Mouse (Mus musculus) midbrain, embryonic 14.5 days (tissue): Measurements from ENCODE around the gene Mex3a. TPM values are rescaled to one million over a fixed set of nuclear protein-coding genes. Genes with fewer than 3 reads are reported as not detected.
A peak's percentile ranks its signal among the peaks of the same experiment; 100 is the strongest.

Experiments used
- ATAC-seq: fragments of 200-750 bp; cut with Nextera tagmentation; 2 replicates; pipeline ENCODE4 v1.8.0; 2017; ENCODE audit warnings: moderate number of reproducible peaks, moderate library complexity; ENCODE audit not compliant: low FRiP score, low TSS enrichment
- DNase-seq: peaks from one replicate; pipeline ENCODE4 v3.0.0-alpha.2; 2015
- H3K27ac ChIP-seq: fragments of 300-500 bp; sonication (generic); replicated peaks from 2 replicates; pipeline ENCODE4 v1.5.1; 2014; ENCODE audit warnings: mild to moderate bottlenecking, low read depth, low read length, moderate library complexity
- H3K27me3 ChIP-seq: fragments of 300-500 bp; sonication (generic); 2 replicates; pipeline ENCODE4 v1.6.1; 2014; ENCODE audit warnings: low read length, control low read depth, mixed read lengths; ENCODE audit not compliant: control insufficient read depth, insufficient read depth
- H3K36me3 ChIP-seq: fragments of 300-500 bp; sonication (generic); 2 replicates; pipeline ENCODE4 v1.6.1; 2014; ENCODE audit warnings: low read length, control low read depth; ENCODE audit not compliant: control insufficient read depth, insufficient read depth
- H3K4me1 ChIP-seq: fragments of 300-500 bp; sonication (generic); 2 replicates; pipeline ENCODE4 v1.6.1; 2014; ENCODE audit warnings: mild to moderate bottlenecking, antibody characterized with exemption, low read length, control low read depth; ENCODE audit not compliant: control insufficient read depth, insufficient read depth
- H3K4me2 ChIP-seq: fragments of 300-500 bp; sonication (generic); 2 replicates; pipeline ENCODE4 v1.6.1; 2014; ENCODE audit warnings: mild to moderate bottlenecking, low read length, moderate library complexity
- H3K4me3 ChIP-seq: fragments of 300-500 bp; sonication (generic); replicated peaks from 2 replicates; pipeline ENCODE4 v1.5.1; 2014; ENCODE audit warnings: low read depth, low read length
- H3K9ac ChIP-seq: fragments of 300-500 bp; sonication (generic); replicated peaks from 2 replicates; pipeline ENCODE4 v1.6.1; 2014; ENCODE audit warnings: mild to moderate bottlenecking, low read length, moderate library complexity
- H3K9me3 ChIP-seq: fragments of 300-500 bp; sonication (generic); 2 replicates; pipeline ENCODE4 v1.6.1; 2016; ENCODE audit warnings: low read length, control low read depth, mixed read lengths; ENCODE audit not compliant: control insufficient read depth
- WGBS: fragments of 180-500 bp; shearing (Covaris S2); extraction: QIAGEN DNeasy Blood & Tissue Kit; methylation state at CpG from one replicate; pipeline ENCODE4 v1.1.7; 2014; 5-methylcytosine and 5-hydroxymethylcytosine counted together
- polyA plus RNA-seq: library from polyadenylated mRNA; unstranded; fragments of >200 nt; fragmentation: Nextera tagmentation; extraction: Ambion mirVana; gene quantifications from 2 replicates; pipeline ENCODE4 v1.2.1, GENCODE M21; 2014

Mex3a gene
- polyA plus RNA-seq, 1 experiment from 2014 or later: 51.8 TPM

DNA sequence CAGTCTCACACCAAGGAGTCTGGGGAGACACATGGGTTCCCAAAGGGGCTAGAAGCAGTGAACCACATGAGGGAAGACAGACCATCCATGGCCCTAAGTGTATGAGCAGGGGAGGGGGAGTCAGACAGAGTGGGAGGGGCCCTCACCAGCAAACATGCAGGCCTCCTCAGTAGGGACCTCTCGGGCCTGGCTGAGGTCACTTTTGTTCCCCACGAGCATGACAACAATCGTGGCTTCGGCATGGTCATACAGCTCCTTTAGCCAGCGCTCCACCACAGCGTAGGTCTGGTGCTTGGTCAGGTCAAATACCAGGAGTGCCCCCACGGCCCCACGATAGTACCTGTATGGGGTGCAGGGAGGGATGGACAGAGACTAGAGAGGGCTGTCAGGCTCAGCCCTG is 11.0 kb downstream of the Mex3a start:
- H3K4me3 ChIP-seq: no peak overlapping the region
- no peaks in the 10 kb centered on the region for H3K27me3 ChIP-seq
- H3K9me3 ChIP-seq: no peaks in the 10 kb centered on the region
- no peak for DNase-seq
- ATAC-seq: no peak
- no peak overlapping the region for H3K9ac ChIP-seq
- peaks cover 31% of the 10 kb centered on the region for H3K36me3 ChIP-seq
- 81% methylated on average over 8 of the region's 8 CpGs for WGBS
- H3K4me1 ChIP-seq: peaks cover 30% of the 10 kb centered on the region
- no peak overlapping the region for H3K4me2 ChIP-seq
- H3K27ac ChIP-seq: no peak overlapping the region

DNA sequence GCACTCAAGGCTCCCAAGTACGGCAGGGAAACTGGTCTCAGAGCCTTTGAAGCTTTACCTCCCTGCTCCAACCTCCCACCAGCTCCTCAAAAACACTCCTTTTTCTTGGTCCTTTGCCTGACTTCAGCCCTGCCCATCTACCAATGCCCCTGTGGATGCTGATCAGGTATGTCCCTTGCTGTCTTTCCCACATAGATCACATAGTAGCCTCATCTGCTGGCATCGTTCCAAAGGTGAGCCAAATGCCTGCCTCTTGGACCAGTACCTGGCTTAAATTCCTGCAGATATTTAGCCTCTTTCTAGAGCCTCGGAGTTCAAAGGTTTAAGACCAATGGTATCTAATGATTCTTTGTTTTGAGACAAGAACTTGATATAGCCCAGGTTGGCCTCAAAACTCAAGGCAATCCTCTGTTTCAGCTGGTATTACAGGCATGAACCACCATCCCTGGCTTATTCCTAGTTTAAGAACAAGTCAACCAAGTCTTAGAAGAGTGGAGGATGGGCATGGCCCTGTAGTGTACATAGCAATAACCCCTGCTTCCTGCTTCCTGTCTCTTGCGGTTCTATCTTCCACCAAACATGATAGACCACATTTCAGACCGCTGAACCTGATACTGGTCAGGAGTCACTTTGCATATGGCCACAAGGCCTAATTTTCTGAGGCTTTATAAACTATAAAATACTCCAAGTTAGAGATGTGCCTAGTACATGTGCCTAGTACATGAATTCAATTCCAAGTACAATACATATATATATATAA is 11.6 kb downstream of the Mex3a start:
- H3K9ac ChIP-seq: no peak overlapping the region
- ATAC-seq (no peak), DNase-seq (no peak)
- H3K36me3 ChIP-seq: peaks cover 24% of the 10 kb centered on the region
- H3K4me2 ChIP-seq: no peak overlapping the region
- no peaks in the 10 kb centered on the region for H3K27me3 ChIP-seq
- H3K27ac ChIP-seq: no peak overlapping the region
- 79% methylated on average over 5 of the region's 5 CpGs for WGBS
- H3K4me1 ChIP-seq: peaks cover 24% of the 10 kb centered on the region
- no peaks in the 10 kb centered on the region for H3K9me3 ChIP-seq
- H3K4me3 ChIP-seq: no peak overlapping the region

DNA sequence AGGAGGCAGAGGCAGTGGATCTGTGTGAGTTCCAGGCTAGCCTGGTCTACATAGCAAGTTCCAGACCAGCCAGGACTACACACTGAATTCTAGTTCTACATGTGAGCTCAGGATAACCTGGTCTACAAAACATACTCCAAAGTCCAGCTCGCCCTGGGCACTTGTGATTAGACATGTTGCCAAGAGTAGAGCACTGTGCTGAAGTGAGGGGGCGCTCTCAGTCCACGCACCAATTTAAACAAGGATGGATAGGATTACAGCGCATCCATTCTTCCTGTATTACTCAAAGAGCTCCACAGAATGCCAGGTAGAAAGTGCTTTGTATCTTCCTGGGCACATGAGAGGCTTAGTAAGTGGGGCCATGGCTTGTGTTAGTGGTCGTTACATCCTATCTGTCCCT is 12.3 kb downstream of the Mex3a start:
- Histone ChIP-seq H3K27me3 (no peaks in the 10 kb centered on the region), H3K9me3 (no peaks in the 10 kb centered on the region), H3K9ac (no peak overlapping the region), H3K27ac (no peak overlapping the region), H3K4me2 (no peak overlapping the region), H3K36me3 (peaks cover 20% of the 10 kb centered on the region), H3K4me3 (no peak overlapping the region), H3K4me1 (peaks cover 20% of the 10 kb centered on the region; the same call in 1 of the 2 replicates)
- ATAC-seq (no peak), DNase-seq (peak; percentile 51)
- 33% methylated on average over 5 of the region's 5 CpGs for WGBS

DNA sequence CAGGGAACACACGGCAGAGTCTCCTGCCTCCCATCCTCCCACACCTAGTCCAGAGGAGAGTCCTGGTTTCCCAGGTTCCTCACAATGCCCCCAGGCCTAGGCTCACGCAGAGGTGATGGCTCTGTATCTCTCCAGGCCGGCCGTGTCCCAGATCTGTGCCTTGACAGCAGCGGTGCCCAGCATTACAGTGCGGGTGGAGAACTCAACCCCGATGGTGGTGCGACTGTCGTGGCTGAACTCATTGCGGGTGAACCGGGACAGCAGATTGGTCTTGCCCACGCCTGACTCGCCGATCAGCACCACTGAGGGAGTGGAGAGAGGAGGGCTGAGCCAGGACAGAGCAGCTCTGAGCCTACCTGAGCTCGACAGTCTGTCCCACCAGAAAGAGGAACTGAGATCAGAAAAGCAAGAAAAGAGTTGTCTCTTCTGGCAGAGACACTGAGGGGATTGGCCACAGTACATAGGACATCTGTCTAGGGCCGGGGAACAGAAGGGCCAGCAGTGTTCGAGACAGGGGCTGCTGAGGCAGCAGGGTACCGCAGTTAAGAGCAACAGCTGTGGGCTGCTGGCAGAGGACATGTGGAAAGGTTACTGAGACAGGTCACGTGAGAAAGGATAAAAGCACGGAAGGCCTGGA is 12.9 kb downstream of the Mex3a start:
- Histone ChIP-seq H3K4me2 (no peak overlapping the region), H3K9me3 (no peaks in the 10 kb centered on the region), H3K27me3 (no peaks in the 10 kb centered on the region), H3K4me1 (peaks cover 16% of the 10 kb centered on the region; the same call in 1 of the 2 replicates), H3K4me3 (no peak overlapping the region), H3K27ac (no peak overlapping the region), H3K9ac (no peak overlapping the region), H3K36me3 (peaks cover 16% of the 10 kb centered on the region)
- DNase-seq: no peak
- WGBS: 71% methylated on average over 20 of the region's 20 CpGs
- no peak for ATAC-seq

DNA sequence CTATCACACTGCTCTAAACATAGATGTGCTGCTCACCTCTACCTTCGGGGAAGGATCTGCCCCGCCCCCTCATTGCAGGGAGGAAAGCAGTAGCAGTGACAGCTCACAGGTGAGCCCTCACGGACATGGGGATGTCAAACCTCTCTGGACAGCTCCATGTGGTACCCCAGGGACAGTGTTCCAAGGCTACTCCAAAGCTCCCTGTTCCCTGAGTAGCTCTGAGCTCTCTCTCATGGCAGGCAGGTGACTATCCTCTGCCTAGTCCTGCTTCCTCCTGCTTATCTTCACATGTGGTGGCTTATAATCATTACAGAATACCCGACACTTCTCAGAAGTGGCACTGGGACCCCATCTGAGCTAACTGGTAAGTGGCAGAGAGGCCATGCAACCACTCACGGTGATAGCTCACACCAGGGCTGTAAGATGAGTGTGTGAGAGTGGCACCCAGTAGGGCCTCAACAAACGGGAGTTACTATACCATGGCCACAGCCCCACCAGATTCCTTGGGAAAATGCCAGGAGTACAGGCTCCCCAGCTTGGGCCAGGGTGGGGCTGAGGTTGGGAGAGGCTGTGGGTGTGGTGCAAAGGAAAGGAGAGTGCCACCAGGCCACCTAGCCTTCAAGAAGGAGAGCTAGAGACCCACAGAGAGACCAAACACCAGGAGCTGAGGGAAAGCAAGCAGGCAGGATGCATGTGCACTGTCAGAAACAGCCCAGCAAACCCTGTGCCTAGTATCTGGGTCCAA is 14.7 kb downstream of the Mex3a start:
- WGBS: 82% methylated on average over 6 of the region's 6 CpGs
- H3K4me2 ChIP-seq: no peak overlapping the region
- DNase-seq (no peak), ATAC-seq (no peak)
- H3K9me3 ChIP-seq: no peaks in the 10 kb centered on the region
- no peaks in the 10 kb centered on the region for H3K36me3 ChIP-seq
- H3K9ac ChIP-seq: no peak overlapping the region
- H3K27me3 ChIP-seq: no peaks in the 10 kb centered on the region
- no peak overlapping the region for H3K4me3 ChIP-seq
- H3K27ac ChIP-seq: no peak overlapping the region
- peaks cover 5% of the 10 kb centered on the region for H3K4me1 ChIP-seq

DNA sequence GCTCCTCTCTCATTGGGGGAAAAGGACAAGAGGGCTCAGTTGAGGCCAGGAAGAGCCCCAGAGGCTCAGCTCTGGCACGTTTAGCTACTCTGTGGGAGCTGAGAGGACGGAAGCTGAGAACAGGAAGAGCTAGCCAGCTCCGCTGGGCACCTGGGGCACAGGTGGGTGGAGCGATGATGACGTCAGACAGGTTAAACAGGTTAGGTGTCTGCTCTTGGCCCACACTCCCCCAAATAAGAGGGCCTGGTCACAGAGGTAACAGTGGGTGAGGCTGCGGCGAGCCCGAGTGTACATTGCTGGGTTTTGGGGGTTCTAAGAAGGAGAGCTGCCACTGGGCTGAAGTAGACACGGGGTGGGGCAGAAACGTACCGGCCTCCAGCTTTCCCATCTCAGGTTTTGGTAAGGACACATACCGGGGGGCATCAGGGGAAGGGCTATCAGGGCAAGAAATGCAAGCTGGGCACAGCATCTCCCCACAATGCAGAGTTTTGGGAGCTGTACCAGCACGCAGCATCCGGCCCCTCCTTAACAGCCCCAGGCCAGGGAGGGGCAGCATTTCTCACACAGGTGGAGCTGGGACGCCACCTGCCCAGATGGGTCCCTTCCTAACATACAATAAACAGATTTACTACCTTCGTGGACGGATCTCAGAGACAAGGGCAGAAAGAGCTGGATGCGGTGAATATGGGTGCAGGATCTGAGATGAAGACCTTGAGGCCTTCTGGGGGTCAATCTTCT is 16.2 kb downstream of the Mex3a start, which contains the start of gene Rab25:
Gene Rab25, minus strand, starts transcription at position 121 of the 738 bp plus-strand sequence.
- Histone ChIP-seq H3K27ac (no peak within 1 kb of the TSS), H3K4me2 (no peak within 1 kb of the TSS), H3K9me3 (no peaks in the 10 kb centered on the region), H3K36me3 (no peaks in the 10 kb centered on the region), H3K9ac (no peak within 1 kb of the TSS), H3K4me3 (no peak within 1 kb of the TSS), H3K4me1 (peaks cover 6% of the 10 kb centered on the region), H3K27me3 (no peaks in the 10 kb centered on the region)
- whole genome bisulfite sequencing: 49% methylated on average over 18 of the region's 18 CpGs
- no peak for DNase-seq
- ATAC-seq: no peak

DNA sequence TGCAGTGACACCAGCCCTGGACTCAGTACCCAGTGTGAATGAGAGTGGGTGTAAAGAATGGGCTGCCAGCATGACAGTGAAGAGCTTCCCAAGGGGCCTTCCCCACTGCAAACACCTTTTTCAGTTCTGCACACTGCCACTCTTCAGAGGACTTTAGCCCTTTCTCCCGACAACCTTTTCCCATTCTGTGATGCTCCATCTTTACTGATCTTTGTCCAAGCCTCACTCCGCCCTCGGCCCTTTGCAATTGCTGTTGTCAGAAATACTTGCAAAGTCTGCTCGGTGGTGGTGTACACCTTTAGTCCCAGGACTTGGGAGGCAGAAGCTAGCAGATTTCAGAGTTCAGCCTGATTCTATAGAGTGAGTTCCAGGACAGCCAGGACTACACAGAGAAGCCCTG is 19.4 kb downstream of the Mex3a start:
- H3K27ac ChIP-seq: no peak overlapping the region
- peaks cover 14% of the 10 kb centered on the region for H3K4me1 ChIP-seq
- H3K27me3 ChIP-seq: no peaks in the 10 kb centered on the region
- no peak for ATAC-seq
- 85% methylated on average over 4 of the region's 4 CpGs for WGBS
- H3K4me3 ChIP-seq: peak overlapping the region; percentile 91
- H3K4me2 ChIP-seq: peak overlapping the region; percentile 91
- no peaks in the 10 kb centered on the region for H3K9me3 ChIP-seq
- H3K9ac ChIP-seq: no peak overlapping the region
- no peak for DNase-seq
- peaks cover 11% of the 10 kb centered on the region for H3K36me3 ChIP-seq

DNA sequence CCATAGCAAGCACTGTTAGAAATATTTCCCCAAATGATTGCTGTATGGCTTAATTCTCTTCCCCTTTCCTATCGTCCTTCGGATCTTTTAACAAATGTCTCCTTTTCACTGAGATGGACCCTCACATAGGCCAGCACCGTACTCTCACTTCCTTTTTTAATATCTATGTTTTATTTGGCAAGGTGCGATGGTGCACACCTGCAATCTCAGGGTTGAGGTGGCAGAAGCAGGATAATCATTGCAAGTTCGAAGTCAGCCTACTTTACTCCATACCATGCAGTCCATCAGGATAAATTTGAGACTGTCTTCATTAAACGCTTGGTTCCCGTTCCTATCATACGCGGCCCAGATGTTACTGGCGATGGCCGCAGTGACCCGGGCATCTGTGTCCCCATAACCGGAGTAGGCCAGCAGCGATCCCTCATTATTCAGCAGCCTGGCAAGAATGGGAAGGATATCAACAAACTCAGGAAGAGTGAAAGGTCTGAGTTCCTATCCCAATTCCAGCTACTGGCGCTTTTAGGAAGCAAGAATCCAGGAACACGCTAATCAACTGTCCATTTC is 20.0 kb downstream of the Mex3a start:
- Histone ChIP-seq H3K4me1 (peaks cover 14% of the 10 kb centered on the region), H3K9me3 (no peaks in the 10 kb centered on the region), H3K27me3 (no peaks in the 10 kb centered on the region), H3K27ac (peak overlapping the region; percentile 93), H3K9ac (peak overlapping the region; percentile 88), H3K36me3 (peaks cover 17% of the 10 kb centered on the region), H3K4me2 (peak overlapping the region; percentile 91), H3K4me3 (peak overlapping the region; percentile 91)
- DNase-seq (no peak), ATAC-seq (no peak)
- 26% methylated on average over 16 of the region's 16 CpGs for WGBS
